Mouse (Mus musculus) small intestine, adult 2 months (tissue): ENCODE measurements at regions not wholly inside any gene's neighbourhood (a gene's known extent, or its start where the extent isn't known, plus 50 kb on each side); places are given as distances from the start of the nearest gene placed in this dataset.

Experiments used
- H3K27ac ChIP-seq: fragments of 200-500 bp; 2 replicates; pipeline ENCODE4 v1.5.1; 2012; ENCODE audit warnings: low read depth, low read length, control low read depth, inconsistent platforms; ENCODE audit not compliant: insufficient read depth
- H3K27me3 ChIP-seq: fragments of 200-500 bp; 2 replicates; pipeline ENCODE4 v1.6.1; 2012; ENCODE audit warnings: mild to moderate bottlenecking, moderate library complexity, low read length, inconsistent platforms; ENCODE audit not compliant: control insufficient read depth, insufficient read depth
- H3K36me3 ChIP-seq: fragments of 200-500 bp; 2 replicates; pipeline ENCODE4 v1.6.1; 2012; ENCODE audit warnings: mild to moderate bottlenecking, low read length, control low read depth, inconsistent platforms; ENCODE audit not compliant: control insufficient read depth, insufficient read depth
- H3K4me1 ChIP-seq: fragments of 200-500 bp; 2 replicates; pipeline ENCODE4 v1.6.1; 2012; ENCODE audit warnings: low read length, inconsistent platforms, mixed read lengths; ENCODE audit not compliant: control insufficient read depth, insufficient read depth, insufficient read length
- H3K4me3 ChIP-seq: fragments of 200-500 bp; 2 replicates; pipeline ENCODE4 v1.5.1; 2012; ENCODE audit warnings: low read depth, mild to moderate bottlenecking, control low read depth, inconsistent platforms, low read length, moderate library complexity
- CTCF ChIP-seq: fragments of 200-500 bp; IDR thresholded peaks from 2 replicates; pipeline ENCODE4 v1.5.1; 2012; ENCODE audit warnings: low read depth, mild to moderate bottlenecking, control low read depth, inconsistent platforms, low read length, moderate library complexity, mixed read lengths; ENCODE audit not compliant: insufficient replicate concordance, insufficient read length; ENCODE audit errors: extremely low read depth
- POLR2A ChIP-seq: fragments of 200-500 bp; IDR thresholded peaks from 2 replicates; pipeline ENCODE4 v1.6.1; 2012; ENCODE audit warnings: low read depth, mild to moderate bottlenecking, control low read depth, inconsistent platforms, low read length, moderate library complexity
- WGBS: fragments of 180-500 bp; shearing (Covaris S2); methylation state at CpG from one replicate; pipeline ENCODE4 v1.1.7; 2018; 5-methylcytosine and 5-hydroxymethylcytosine counted together

DNA sequence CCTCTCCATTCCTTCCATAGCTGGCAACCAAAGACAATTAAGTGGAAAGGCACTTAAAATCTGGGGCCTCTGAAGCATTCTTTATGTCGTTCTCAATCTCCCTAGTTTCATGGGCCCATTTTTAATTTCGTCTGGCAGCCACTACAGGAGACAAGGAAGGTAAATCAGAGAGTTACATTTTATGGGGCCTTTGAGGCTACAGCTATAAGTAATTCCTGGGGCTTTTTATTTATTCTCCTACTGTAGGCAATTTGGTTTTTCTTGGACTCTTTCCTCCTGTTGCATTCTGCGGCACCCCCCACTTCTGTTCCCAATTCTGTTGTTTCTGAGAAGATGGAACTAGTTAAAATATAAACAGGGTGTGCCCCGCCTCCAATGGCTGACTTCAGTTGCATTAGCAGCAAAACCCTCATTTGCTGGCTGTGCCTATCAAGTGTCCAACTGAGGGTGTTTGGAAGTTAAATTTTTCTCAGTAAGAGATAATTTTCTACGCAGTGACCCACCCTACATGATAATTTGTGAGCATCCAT is 622.7 kb downstream of the Pdcd6ip start:
- no peak overlapping the region for H3K27ac ChIP-seq
- TF ChIP-seq POLR2A (no peak), CTCF (no peak)
- H3K36me3 ChIP-seq, result no peaks in the 10 kb centered on the region
- H3K4me1 ChIP-seq, result no peaks in the 10 kb centered on the region
- 69% methylated on average over 5 of the region's 5 CpGs for WGBS
- no peaks in the 10 kb centered on the region for H3K27me3 ChIP-seq
- no peak overlapping the region for H3K4me3 ChIP-seq

GRCm38 (mm10) chr9:113074866-113075265 is 633.2 kb downstream of the Pdcd6ip start:
- H3K4me1 ChIP-seq, result no peaks in the 10 kb centered on the region
- H3K36me3 ChIP-seq, result no peaks in the 10 kb centered on the region

DNA sequence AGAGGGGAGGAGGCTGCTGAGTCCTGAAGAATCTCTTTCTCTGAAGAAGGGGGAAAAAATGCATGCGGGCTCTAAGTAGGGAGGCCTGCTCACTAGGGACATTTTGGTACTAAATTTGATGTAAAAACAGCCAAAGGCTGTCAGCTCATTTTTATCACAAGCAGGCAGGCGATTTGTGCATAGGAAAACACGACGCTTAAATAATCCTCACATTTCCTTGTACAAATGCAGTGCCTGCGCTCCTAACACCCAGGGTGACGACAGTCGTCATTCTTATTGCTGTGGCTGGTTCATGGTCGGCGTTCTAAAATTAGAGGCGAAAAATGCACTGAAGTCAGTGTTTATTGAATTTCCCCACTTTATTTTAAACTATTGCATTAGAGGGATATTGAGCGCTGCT is 650.6 kb downstream of the Pdcd6ip start:
- H3K4me1 ChIP-seq, result no peaks in the 10 kb centered on the region
- TF ChIP-seq POLR2A (no peak), CTCF (no peak)
- 79% methylated on average over 11 of the region's 11 CpGs for WGBS
- H3K4me3 ChIP-seq, result no peak overlapping the region
- no peak overlapping the region for H3K27ac ChIP-seq
- H3K27me3 ChIP-seq, result no peaks in the 10 kb centered on the region
- no peaks in the 10 kb centered on the region for H3K36me3 ChIP-seq

More at GRCm38 (mm10) chr9:113074866-113075265, 633.2 kb downstream of the Pdcd6ip start:
- no peak overlapping the region for H3K4me3 ChIP-seq
- H3K27me3 ChIP-seq, result no peaks in the 10 kb centered on the region
- no peak for TF ChIP-seq CTCF
- TF ChIP-seq POLR2A, result no peak
- H3K27ac ChIP-seq, result no peak overlapping the region
- 61% methylated on average over 3 of the region's 3 CpGs for WGBS

DNA sequence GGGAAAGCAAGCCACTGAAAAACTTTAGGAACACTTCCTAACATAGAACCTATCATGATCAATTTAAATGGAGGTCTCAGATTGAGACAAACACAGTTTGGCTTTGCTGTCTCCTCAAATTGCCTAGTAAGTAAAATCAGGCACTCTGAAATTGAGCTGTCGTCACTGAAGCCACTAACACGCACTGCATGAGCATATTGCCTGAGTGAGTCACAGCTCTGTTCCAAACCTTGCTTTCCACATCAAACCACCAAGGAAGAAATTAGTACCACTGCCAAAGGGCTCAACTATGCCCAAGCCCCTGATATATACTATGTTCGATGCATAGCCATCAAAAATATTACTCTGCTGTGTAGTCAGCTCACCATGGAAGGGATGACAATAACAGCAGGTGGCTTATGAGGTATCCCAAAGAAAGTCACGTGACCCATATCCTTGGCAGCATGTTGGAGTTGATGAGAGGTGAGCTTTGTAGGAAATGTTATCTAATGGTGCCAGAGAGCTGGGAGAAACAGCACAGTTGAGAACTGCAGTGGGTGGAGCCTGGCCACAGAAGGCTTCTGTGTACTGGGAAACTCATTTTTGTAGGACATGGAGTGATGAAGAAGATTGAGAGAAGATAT is 663.4 kb downstream of the Pdcd6ip start:
- H3K36me3 ChIP-seq, result no peaks in the 10 kb centered on the region
- H3K27ac ChIP-seq, result no peak overlapping the region
- H3K27me3 ChIP-seq, result no peaks in the 10 kb centered on the region
- H3K4me1 ChIP-seq, result no peaks in the 10 kb centered on the region
- WGBS, result 75% methylated on average over 4 of the region's 4 CpGs
- H3K4me3 ChIP-seq, result no peak overlapping the region
- TF ChIP-seq CTCF (no peak), POLR2A (no peak)

- Histone ChIP-seq H3K36me3 (no peaks in the 10 kb centered on the region), H3K27ac (no peak overlapping the region), H3K4me1 (no peaks in the 10 kb centered on the region), H3K4me3 (no peak overlapping the region), H3K27me3 (no peaks in the 10 kb centered on the region)
- TF ChIP-seq POLR2A (no peak), CTCF (no peak)
- 84% methylated on average over 6 of the region's 6 CpGs for WGBS
Measured at GRCm38 (mm10) chr9:113040885-113041284, 667.2 kb downstream of the Pdcd6ip start.

DNA sequence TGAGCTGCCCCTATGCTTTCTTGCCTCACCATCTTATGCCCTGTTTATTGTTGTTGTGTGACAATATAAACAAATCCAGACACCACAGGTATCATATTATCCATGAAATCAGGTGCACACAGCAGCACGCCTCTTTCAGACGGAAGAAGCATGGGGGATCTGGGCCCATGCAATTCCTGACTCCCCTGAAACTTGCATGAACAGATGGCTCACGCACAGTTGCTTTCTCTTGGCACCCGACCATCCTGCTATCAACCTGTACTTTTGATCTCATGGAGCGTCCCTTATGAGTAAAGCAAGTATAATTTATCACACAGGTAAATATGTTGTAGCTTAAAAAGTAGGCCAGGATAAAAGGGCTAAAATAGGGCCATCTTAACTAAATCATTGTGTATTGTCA is 674.1 kb downstream of the Pdcd6ip start:
- Histone ChIP-seq H3K4me3 (no peak overlapping the region), H3K4me1 (no peaks in the 10 kb centered on the region), H3K27me3 (no peaks in the 10 kb centered on the region), H3K36me3 (no peaks in the 10 kb centered on the region), H3K27ac (no peak overlapping the region)
- no peak for TF ChIP-seq POLR2A
- no peak for TF ChIP-seq CTCF
- 78% methylated on average over 5 of the region's 5 CpGs for WGBS

- no peak overlapping the region for H3K27ac ChIP-seq
- no peaks in the 10 kb centered on the region for H3K36me3 ChIP-seq
- TF ChIP-seq POLR2A, result no peak
- no peak for TF ChIP-seq CTCF
- H3K27me3 ChIP-seq, result no peaks in the 10 kb centered on the region
- no peak overlapping the region for H3K4me3 ChIP-seq
- no peaks in the 10 kb centered on the region for H3K4me1 ChIP-seq
- WGBS, result 66% methylated on average over 4 of the region's 4 CpGs
Measured at GRCm38 (mm10) chr9:113029091-113029490, 679.0 kb downstream of the Pdcd6ip start.
